In genomic region chr7:142303249-142303648, GRCm38 (mm10) we compare ENCODE assay signal across 23 mouse cellular contexts. TPM values are rescaled to one million over a fixed set of nuclear protein-coding genes. Genes with fewer than 3 reads are reported as not detected.
DNase-seq lines count a peak whose midpoint lies in the region; ATAC-seq and TF ChIP-seq lines count a peak whose summit lies in the region.
"Had no signal": no experiment of that assay in that cellular context is flagged by ENCODE, and none has a peak within 500 bp of the region (broad histone marks: within the 10 kb centered on the region; RNA-seq: fewer than 3 reads in every experiment).

Krtap5-4 (plus strand) TSS chr7:142303549.

- H3ac ChIP-seq in C2C12 (ENCODE audit: control insufficient read depth, insufficient read length, low read depth) = no peak within 1 kb of the TSS

- H3K27me3 ChIP-seq in C2C12 (ENCODE audit: control insufficient read depth, insufficient read depth, insufficient read length) = no peaks in the 10 kb centered on the region
- H3K27me3 ChIP-seq in midbrain, embryonic 14.5 days (ENCODE audit: control insufficient read depth, insufficient read depth, low read length) = no peaks in the 10 kb centered on the region

- H3K4me3 ChIP-seq in C2C12 (ENCODE audit: insufficient read depth, poor library complexity, severe bottlenecking) = no peak within 1 kb of the TSS
- H3K4me3 ChIP-seq in midbrain, embryonic 14.5 days (replicated peaks; ENCODE audit: low read depth, low read length) = no peak within 1 kb of the TSS

- no peak for TF ChIP-seq CTCF in C2C12 (IDR thresholded peaks at IDR 0.05; ENCODE audit: control insufficient read depth, insufficient read depth, insufficient read length)

- H3K27ac ChIP-seq in midbrain, embryonic 14.5 days (replicated peaks; ENCODE audit: low read depth, low read length) = no peak within 1 kb of the TSS

- no peaks in the 10 kb centered on the region for H3K79me2 ChIP-seq in C2C12 (ENCODE audit: control insufficient read depth, insufficient read depth)

- no peaks in the 10 kb centered on the region for H3K4me1 ChIP-seq in midbrain, embryonic 14.5 days (ENCODE audit: control insufficient read depth, insufficient read depth, low read length)

- no peak for ATAC-seq in midbrain, embryonic 14.5 days (ENCODE audit: low FRiP score, low TSS enrichment)
- ATAC-seq: activated CD4-positive, CD25-positive, alpha-beta regulatory T cell, adult 4 months; CD4-positive, CD25-positive, alpha-beta regulatory T cell, adult 4 months; Patski had no signal

- WGBS in midbrain, embryonic 14.5 days = 73% methylated on average over 3 of the region's 3 CpGs

- no peak within 1 kb of the TSS for H3K4me2 ChIP-seq in midbrain, embryonic 14.5 days (ENCODE audit: low read length)

- H3K9me3 ChIP-seq in midbrain, embryonic 14.5 days (ENCODE audit: control insufficient read depth, low read length) = no peaks in the 10 kb centered on the region
- H3K9me3 ChIP-seq: G1E had no signal

- H3K36me3 ChIP-seq in C2C12 (ENCODE audit: control insufficient read depth, insufficient read depth) = no peaks in the 10 kb centered on the region
- no peaks in the 10 kb centered on the region for H3K36me3 ChIP-seq in midbrain, embryonic 14.5 days (ENCODE audit: control insufficient read depth, insufficient read depth, low read length)
- H3K36me3 ChIP-seq: G1E had no signal

- no peak within 1 kb of the TSS for H3K9ac ChIP-seq in midbrain, embryonic 14.5 days (replicated peaks; ENCODE audit: low read length)

- no peaks in the 10 kb centered on the region for H3K79me3 ChIP-seq in C2C12 (ENCODE audit: low read depth)

- DNase-seq in thymus, postnatal 0 days (ENCODE audit: low spot score) = peak; percentile 24
- no peak for DNase-seq in thymus, postnatal 36 days
- peak; percentile 33 for DNase-seq in 3T3-L1 (ENCODE audit: low read depth, low spot score)
- DNase-seq in cerebellum, adult 11-12 months = no peak
- DNase-seq in midbrain, embryonic 14.5 days = no peak
- DNase-seq: adrenal gland, adult 2 months; adrenal gland, adult 8-10 months; adrenal gland, postnatal 10 days; adrenal gland, postnatal 14 days; adrenal gland, postnatal 25 days; adrenal gland, postnatal 36 days; B cell, adult 2 months; cerebellum, adult 11 months; cerebellum, adult 18-20 months; cerebellum, adult 2 months; cerebellum, adult 8-10 months; cerebellum, adult 9-10 months had no signal

TF ChIP-seq in C2C12, 6 proteins besides CTCF, POLR2A, EP300 and RAD21:
- TF ChIP-seq USF1 (IDR thresholded peaks at IDR 0.05; ENCODE audit: low read depth) (no peak), CEBPB (IDR thresholded peaks at IDR 0.05; ENCODE audit: low read depth) (no peak), MYOD1 (IDR thresholded peaks at IDR 0.05; ENCODE audit: control insufficient read depth, insufficient read length, low read depth) (peak; percentile 87)

RNA-seq across cellular contexts. Expression of gene Krtap5-4, which starts in this region (rescaled TPM):
- polyA plus RNA-seq in thymus, postnatal 0 days (2015; fragmentation: Nextera tagmentation; extraction: Ambion mirVana) = not detected in 2 replicates
- 0.04 TPM for polyA plus RNA-seq in C2C12 (2012; fragmentation: generic; extraction: Trizol)
- not detected in 2 replicates for polyA plus RNA-seq in midbrain, embryonic 14.5 days (2014; fragmentation: Nextera tagmentation; extraction: Ambion mirVana)
- polyA plus RNA-seq: activated CD4-positive, CD25-positive, alpha-beta regulatory T cell, adult 4 months; adrenal gland, adult 2 months; brain, embryonic 14.5 days; CD4-positive, CD25-positive, alpha-beta regulatory T cell, adult 4 months; cerebellum, adult 2 months; G1E; Patski had no signal

Comparison
In these comparisons a context has a peak if more than half of its experiments do, and no peak if none do; other contexts are left out.
1. Peak in DNase-seq in thymus, postnatal 0 days; RNA of the gene not detected or under 1 TPM.